Mouse (Mus musculus): Measurements from ENCODE around the gene Gm10961.

DNA sequence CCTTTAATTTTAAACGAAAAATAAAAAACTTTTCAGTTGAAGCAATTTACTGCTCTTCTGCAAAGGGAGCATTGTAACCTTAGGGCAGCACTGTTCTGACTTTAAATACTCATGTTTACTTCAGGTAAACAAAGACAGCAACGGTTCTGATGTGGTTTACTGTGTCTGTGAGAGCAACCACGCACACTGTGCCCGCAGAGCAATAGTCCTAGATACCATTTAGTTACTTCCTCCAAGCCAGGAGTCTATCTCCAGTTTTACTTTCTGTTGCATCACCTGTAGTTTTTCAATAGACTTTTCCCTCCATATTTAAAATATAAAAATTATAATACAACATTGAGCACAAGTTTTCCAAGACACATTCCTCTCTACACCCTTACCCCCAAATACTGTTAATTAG, 39.4 kb downstream of the Gm10961 start:
- TF ChIP-seq E2F4 (IDR thresholded peaks at IDR 0.05; ENCODE audit: insufficient read depth) (no peak), POLR2AphosphoS2 (IDR thresholded peaks at IDR 0.05; ENCODE audit: insufficient read length, low read depth) (no peak)

Data from myocyte (in vitro differentiated cells).